In the genomic region with DNA sequence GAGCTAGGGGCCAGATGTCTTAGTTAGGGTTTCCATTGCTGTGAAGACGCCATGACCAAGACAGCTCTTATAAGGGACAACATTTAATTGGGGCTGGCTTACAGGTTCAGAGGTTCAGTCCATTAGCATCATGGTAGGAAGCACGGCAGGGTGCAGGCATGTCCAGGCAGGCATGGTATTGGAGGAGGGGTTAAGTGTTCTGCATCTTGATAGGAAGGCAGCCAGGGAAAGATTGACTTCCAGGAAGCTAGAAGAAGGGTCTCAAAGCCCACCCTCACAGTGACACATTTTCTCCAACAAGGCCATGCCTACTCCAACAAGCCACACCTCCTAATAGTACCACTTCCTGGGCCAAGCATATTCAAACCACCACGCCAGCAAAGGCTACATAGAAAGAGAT, we compare ENCODE assay signal across 1 mouse cellular context.
TF ChIP-seq lines count a peak whose summit lies in the region.

No protein-coding gene starts in this region.

TF ChIP-seq in MEL, 35 proteins besides CTCF, POLR2A, EP300 and RAD21:
- TF ChIP-seq USF1 (IDR thresholded peaks at IDR 0.05; ENCODE audit: low read depth, low read length): no peak
- no peak for TF ChIP-seq POLR2AphosphoS5 (IDR thresholded peaks at IDR 0.05; ENCODE audit: borderline replicate concordance, low read depth, low read length)
- no peak for TF ChIP-seq MAFK (IDR thresholded peaks at IDR 0.05; ENCODE audit: borderline replicate concordance, low read depth, low read length)
- TF ChIP-seq BHLHE40 (IDR thresholded peaks at IDR 0.05; ENCODE audit: borderline replicate concordance, low read depth, low read length): no peak
- TF ChIP-seq JUND (IDR thresholded peaks at IDR 0.05; ENCODE audit: low read depth, low read length): no peak
- TF ChIP-seq MAX (IDR thresholded peaks at IDR 0.05; ENCODE audit: low read length): no peak; the same call in 1 of the 2 replicates
- TF ChIP-seq E2F4 (IDR thresholded peaks at IDR 0.05; ENCODE audit: borderline replicate concordance, low read depth, low read length): no peak
- TF ChIP-seq MEF2A (IDR thresholded peaks at IDR 0.05; ENCODE audit: extremely low read depth, insufficient replicate concordance, low read depth, low read length, poor library complexity, severe bottlenecking): no peak
- no peak for TF ChIP-seq ELF1 (IDR thresholded peaks at IDR 0.05; ENCODE audit: low read depth, low read length)
- TF ChIP-seq MYC (IDR thresholded peaks at IDR 0.05; ENCODE audit: low read depth, low read length): no peak
- no peak for TF ChIP-seq CHD1 (IDR thresholded peaks at IDR 0.05; ENCODE audit: low read depth, low read length)
- no peak for TF ChIP-seq ETS1 (IDR thresholded peaks at IDR 0.05; ENCODE audit: low read depth, low read length)
- TF ChIP-seq TBP (IDR thresholded peaks at IDR 0.05; ENCODE audit: low read depth, low read length): no peak
TF ChIP-seq in MEL: peak in this region for 0.
